Mouse (Mus musculus): ENCODE results near the gene Cish. TPM values are rescaled to one million over a fixed set of nuclear protein-coding genes. Genes with fewer than 3 reads are reported as not detected.

The Cish gene
- total and polyA plus RNA-seq, 3 experiments: 10.0 to 24.5 TPM; not detected in 1

GRCm38 (mm10) chr9:107299783-107300182, 4.0 kb downstream of the Cish start:
- H3K36me3 ChIP-seq (ENCODE audit: control insufficient read depth in 1 of 2, insufficient read depth in 2 of 2, low read length in 2 of 2): peaks cover 0 to 26% of the 10 kb centered on the region in 2 experiments; a peak in 2 of 4 replicates

GRCm38 (mm10) chr9:107300224-107300973, 4.6 kb downstream of the Cish start:
- no peaks in the 10 kb centered on the region for H3K9me3 ChIP-seq (replicated peaks; ENCODE audit: insufficient read depth, low read length)
- no peak overlapping the region for H3K27ac ChIP-seq (ENCODE audit: control insufficient read depth, low read depth, low read length)
- no peaks in the 10 kb centered on the region for H3K27me3 ChIP-seq (ENCODE audit: control insufficient read depth in 1 of 2, insufficient read depth in 2 of 2, low read length in 2 of 2)
- no peak for DNase-seq (ENCODE audit: low read depth, low spot score)
- peaks cover 31% of the 10 kb centered on the region for H3K79me2 ChIP-seq (ENCODE audit: control insufficient read depth, insufficient read depth, low read length, poor library complexity)
- H3K9ac ChIP-seq (ENCODE audit: control insufficient read depth, low read depth, low read length, poor library complexity, severe bottlenecking): no peak overlapping the region
- TF ChIP-seq CHD1 (IDR thresholded peaks at IDR 0.05; ENCODE audit: low read depth, low read length) (no peak), POLR2AphosphoS5 (IDR thresholded peaks at IDR 0.05; ENCODE audit: borderline replicate concordance, low read depth, low read length) (no peak), UBTF (IDR thresholded peaks at IDR 0.05; ENCODE audit: borderline replicate concordance, insufficient read depth, low read depth, low read length) (no peak), HCFC1 (IDR thresholded peaks at IDR 0.05; ENCODE audit: low read depth, low read length) (no peak), TBP (IDR thresholded peaks at IDR 0.05; ENCODE audit: low read depth, low read length) (no peak), MYC (IDR thresholded peaks at IDR 0.05; ENCODE audit: low read depth, low read length) (no peak), CHD2 (IDR thresholded peaks at IDR 0.05; ENCODE audit: low read length) (no peak), ZMIZ1 (IDR thresholded peaks at IDR 0.05; ENCODE audit: low read depth, low read length) (no peak), KAT2A (conservative IDR thresholded peaks at IDR 0.05; ENCODE audit: low read depth, low read length) (no peak), ZKSCAN1 (IDR thresholded peaks at IDR 0.05; ENCODE audit: low read depth, low read length) (no peak), POLR2AphosphoS2 (IDR thresholded peaks at IDR 0.05; ENCODE audit: low read length) (no peak), CTCF (IDR thresholded peaks at IDR 0.05 in 2 of 3, conservative IDR thresholded peaks at IDR 0.05 in 1 of 3; ENCODE audit: control insufficient read depth in 1 of 3, insufficient read depth in 1 of 3, low read depth in 2 of 3, low read length in 3 of 3, poor library complexity in 1 of 3, severe bottlenecking in 1 of 3) (no peak), USF1 (IDR thresholded peaks at IDR 0.05; ENCODE audit: low read depth, low read length) (no peak), MXI1 (IDR thresholded peaks at IDR 0.05; ENCODE audit: low read depth, low read length) (no peak), POLR2A (IDR thresholded peaks at IDR 0.05; ENCODE audit: control insufficient read depth in 1 of 2, insufficient read depth in 1 of 2, low read depth in 1 of 2, low read length in 2 of 2, poor library complexity in 1 of 2) (no peak), RCOR1 (IDR thresholded peaks at IDR 0.05; ENCODE audit: low read depth, low read length) (no peak), E2F4 (IDR thresholded peaks at IDR 0.05; ENCODE audit: borderline replicate concordance, low read depth, low read length) (no peak), ETS1 (IDR thresholded peaks at IDR 0.05; ENCODE audit: low read depth, low read length) (no peak), USF2 (IDR thresholded peaks at IDR 0.05; ENCODE audit: borderline replicate concordance in 1 of 2, insufficient read depth in 1 of 2, low read depth in 1 of 2, low read length in 2 of 2) (no peak), MAFK (IDR thresholded peaks at IDR 0.05; ENCODE audit: borderline replicate concordance, low read depth, low read length) (no peak)
- H3K4me3 ChIP-seq (ENCODE audit: control insufficient read depth in 1 of 2, insufficient read depth in 1 of 2, low read depth in 2 of 2, low read length in 2 of 2): no peak overlapping the region
- peaks cover 0 to 24% of the 10 kb centered on the region in 2 experiments; a peak in 2 of 4 replicates for H3K36me3 ChIP-seq (ENCODE audit: control insufficient read depth in 1 of 2, insufficient read depth in 2 of 2, low read length in 2 of 2)
- H3K4me1 ChIP-seq (ENCODE audit: control insufficient read depth in 1 of 2, insufficient read depth in 2 of 2, low read length in 2 of 2): peaks cover 2 to 32% of the 10 kb centered on the region in 2 experiments; a peak in 3 of 4 replicates

More at GRCm38 (mm10) chr9:107299783-107300182, 4.0 kb downstream of the Cish start:
- H3K4me1 ChIP-seq (ENCODE audit: control insufficient read depth in 1 of 2, insufficient read depth in 2 of 2, low read length in 2 of 2): peaks cover 2 to 34% of the 10 kb centered on the region in 2 experiments; a peak in 3 of 4 replicates
- H3K27ac ChIP-seq (ENCODE audit: control insufficient read depth, low read depth, low read length): no peak overlapping the region
- H3K27me3 ChIP-seq (ENCODE audit: control insufficient read depth in 1 of 2, insufficient read depth in 2 of 2, low read length in 2 of 2): no peaks in the 10 kb centered on the region
- H3K9ac ChIP-seq (ENCODE audit: control insufficient read depth, low read depth, low read length, poor library complexity, severe bottlenecking): no peak overlapping the region
- TF ChIP-seq EP300 (IDR thresholded peaks at IDR 0.05; ENCODE audit: low read depth in 1 of 2, low read length in 2 of 2) (no peak), MAX (IDR thresholded peaks at IDR 0.05; ENCODE audit: low read length) (no peak), SMC3 (IDR thresholded peaks at IDR 0.05; ENCODE audit: low read depth, low read length) (no peak), MEF2A (IDR thresholded peaks at IDR 0.05; ENCODE audit: extremely low read depth, insufficient replicate concordance, low read depth, low read length, poor library complexity, severe bottlenecking) (no peak), MAFK (IDR thresholded peaks at IDR 0.05; ENCODE audit: borderline replicate concordance, low read depth, low read length) (no peak), ZNF384 (IDR thresholded peaks at IDR 0.05; ENCODE audit: low read depth, low read length) (no peak), ELF1 (IDR thresholded peaks at IDR 0.05; ENCODE audit: low read depth, low read length) (no peak), GATA1 (IDR thresholded peaks at IDR 0.05; ENCODE audit: low read depth, low read length) (no peak), POLR2A (IDR thresholded peaks at IDR 0.05; ENCODE audit: control insufficient read depth in 1 of 2, insufficient read depth in 1 of 2, low read depth in 1 of 2, low read length in 2 of 2, poor library complexity in 1 of 2) (no peak), GABPA (IDR thresholded peaks at IDR 0.05; ENCODE audit: low read depth, low read length) (no peak), MAZ (IDR thresholded peaks at IDR 0.05; ENCODE audit: low read depth, low read length) (no peak), CHD1 (IDR thresholded peaks at IDR 0.05; ENCODE audit: low read depth, low read length) (no peak), USF2 (IDR thresholded peaks at IDR 0.05; ENCODE audit: borderline replicate concordance in 1 of 2, insufficient read depth in 1 of 2, low read depth in 1 of 2, low read length in 2 of 2) (no peak), POLR2AphosphoS2 (IDR thresholded peaks at IDR 0.05; ENCODE audit: low read length) (no peak)
- H3K4me3 ChIP-seq (ENCODE audit: control insufficient read depth in 1 of 2, insufficient read depth in 1 of 2, low read depth in 2 of 2, low read length in 2 of 2): no peak overlapping the region
- DNase-seq (ENCODE audit: low read depth, low spot score): no peak
- H3K79me2 ChIP-seq (ENCODE audit: control insufficient read depth, insufficient read depth, low read length, poor library complexity): peaks cover 31% of the 10 kb centered on the region
- H3K9me3 ChIP-seq (replicated peaks; ENCODE audit: insufficient read depth, low read length): no peaks in the 10 kb centered on the region
